ENCODE assay signal across 11 mouse cellular contexts in the genomic region with DNA sequence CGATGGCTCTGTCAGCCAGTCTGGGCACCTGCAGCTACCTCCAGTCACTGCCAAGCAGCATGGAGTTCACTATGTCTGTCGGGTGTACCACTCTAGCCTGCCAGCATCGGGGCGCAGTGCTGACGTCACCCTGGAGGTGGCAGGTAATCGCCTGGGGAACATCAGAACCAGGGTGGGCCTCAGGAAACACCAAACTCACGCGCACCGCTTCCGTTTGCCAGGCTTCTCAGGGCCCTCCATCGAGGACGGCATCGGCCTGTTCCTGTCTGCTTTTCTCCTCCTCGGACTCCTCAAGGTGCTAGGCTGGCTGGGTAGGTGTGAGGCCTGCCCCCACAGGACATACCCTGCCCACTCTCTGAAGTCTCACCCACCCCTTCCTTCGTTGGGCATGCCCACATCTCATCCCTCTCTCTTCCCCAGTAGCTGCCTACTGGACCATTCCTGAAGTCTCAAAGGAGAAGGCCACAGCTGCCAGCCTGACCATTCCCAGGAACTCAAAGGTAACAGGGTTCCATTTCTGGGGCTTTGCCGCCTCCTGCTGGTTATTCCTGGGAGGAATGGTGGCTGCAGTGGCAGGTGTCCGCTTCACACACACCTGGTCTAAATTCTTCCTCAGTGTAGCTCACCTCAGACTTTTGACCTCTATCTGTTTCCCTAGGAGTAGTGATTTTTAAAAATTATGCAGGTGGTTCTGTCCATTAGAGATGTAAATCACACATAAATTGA. TPM values are rescaled to one million over a fixed set of nuclear protein-coding genes. Genes with fewer than 3 reads are reported as not detected.
A peak's percentile ranks its signal among the peaks of the same experiment; 100 is the strongest.
DNase-seq lines count a peak whose midpoint lies in the region; ATAC-seq and TF ChIP-seq lines count a peak whose summit lies in the region.
"Had no signal": no experiment of that assay in that cellular context is flagged by ENCODE, and none has a peak within 500 bp of the region (broad histone marks: within the 10 kb centered on the region; RNA-seq: fewer than 3 reads in every experiment).

No protein-coding gene starts in this region.

- H3K27me3 ChIP-seq in forebrain, postnatal 0 days (ENCODE audit: insufficient read depth, low read length) = no peaks in the 10 kb centered on the region
- H3K27me3 ChIP-seq in forebrain, embryonic 14.5 days (replicated peaks; ENCODE audit: control insufficient read depth, insufficient read depth, low read length) = no peaks in the 10 kb centered on the region
- H3K27me3 ChIP-seq in liver, embryonic 12.5 days (replicated peaks) = no peaks in the 10 kb centered on the region
- H3K27me3 ChIP-seq in CH12.LX (replicated peaks) = no peaks in the 10 kb centered on the region
- H3K27me3 ChIP-seq: neural tube, embryonic 13.5 days had no signal

- no peak for TF ChIP-seq POLR2A in CH12.LX (IDR thresholded peaks at IDR 0.05; ENCODE audit: low read depth, low read length)

- no peak overlapping the region for H3K4me2 ChIP-seq in forebrain, postnatal 0 days (ENCODE audit: low read depth)
- H3K4me2 ChIP-seq in forebrain, embryonic 14.5 days (ENCODE audit: low read length) = no peak overlapping the region
- H3K4me2 ChIP-seq in liver, embryonic 12.5 days = no peak overlapping the region
- no peak overlapping the region for H3K4me2 ChIP-seq in CH12.LX (ENCODE audit: insufficient read depth, low read depth, poor library complexity, severe bottlenecking)
- H3K4me2 ChIP-seq: neural tube, embryonic 13.5 days had no signal

- no peak overlapping the region for H3K27ac ChIP-seq in forebrain, postnatal 0 days (ENCODE audit: low read depth, low read length)
- H3K27ac ChIP-seq in forebrain, embryonic 14.5 days (ENCODE audit: low read depth, low read length) = no peak overlapping the region
- H3K27ac ChIP-seq in liver, embryonic 12.5 days = no peak overlapping the region
- H3K27ac ChIP-seq in CH12.LX (ENCODE audit: insufficient read depth, low read depth) = no peak overlapping the region
- H3K27ac ChIP-seq: neural tube, embryonic 13.5 days had no signal

- H3K9ac ChIP-seq in forebrain, postnatal 0 days = no peak overlapping the region
- no peak overlapping the region for H3K9ac ChIP-seq in forebrain, embryonic 14.5 days (ENCODE audit: low read length)
- H3K9ac ChIP-seq in liver, embryonic 12.5 days = no peak overlapping the region
- no peak overlapping the region for H3K9ac ChIP-seq in CH12.LX (ENCODE audit: insufficient read depth, low read depth)
- H3K9ac ChIP-seq: neural tube, embryonic 13.5 days had no signal

- H3K36me3 ChIP-seq in forebrain, postnatal 0 days (ENCODE audit: insufficient read depth) = 0 out of 2 replicates have a peak, but pooled peaks cover 5% of the 10 kb centered on the region
- peaks cover 5% of the 10 kb centered on the region; the same call in 1 of the 2 replicates for H3K36me3 ChIP-seq in forebrain, embryonic 14.5 days (ENCODE audit: control insufficient read depth, insufficient read depth, low read length)
- H3K36me3 ChIP-seq in liver, embryonic 12.5 days = peaks cover 30% of the 10 kb centered on the region
- H3K36me3 ChIP-seq in CH12.LX (replicated peaks in 1 of 2; ENCODE audit: control insufficient read depth in 1 of 2, insufficient read depth in 1 of 2, low read length in 1 of 2) = peaks cover 60 to 72% of the 10 kb centered on the region in 2 experiments

- DNase-seq in forebrain, postnatal 0 days = no peak
- no peak for DNase-seq in forebrain, embryonic 14.5 days (ENCODE audit: low spot score)
- DNase-seq in liver (peak; percentile 52), CH12.LX (ENCODE audit: extremely low read depth) (no peak)
- DNase-seq in induced T-regulatory cell, adult 2 months (ENCODE audit: low read depth) = peak; percentile 61
- no peak for DNase-seq in right cerebral cortex, postnatal 25 days
- DNase-seq in frontal cortex, postnatal 10 days (ENCODE audit: low spot score in 2 of 2) = no peak
- DNase-seq: heart, postnatal 36 days; layer of hippocampus, postnatal 36 days had no signal

- in situ Hi-C loops in CH12.LX (cut with MboI; ENCODE audit: low pct_ligation_motif_present, low pct_unique_long_range_greater_than_20kb, low sequenced_read_pairs) = no loop called here

- peaks cover 3% of the 10 kb centered on the region; the same call in 1 of the 2 replicates for H3K4me1 ChIP-seq in forebrain, postnatal 0 days (ENCODE audit: insufficient read depth)
- peaks cover 12% of the 10 kb centered on the region for H3K4me1 ChIP-seq in forebrain, embryonic 14.5 days (ENCODE audit: control insufficient read depth, insufficient read depth, low read length)
- peaks cover 66% of the 10 kb centered on the region for H3K4me1 ChIP-seq in liver, embryonic 12.5 days
- H3K4me1 ChIP-seq in CH12.LX (ENCODE audit: control insufficient read depth in 1 of 2, insufficient read depth in 2 of 2) = peaks cover 6 to 21% of the 10 kb centered on the region in 2 experiments

- WGBS in forebrain, postnatal 0 days = 75% methylated on average over 17 of the region's 17 CpGs
- 78% methylated on average over 17 of the region's 17 CpGs for WGBS in forebrain, embryonic 14.5 days
- WGBS in liver, embryonic 12.5 days (ENCODE audit: insufficient replicate concordance) = 72% methylated on average over 17 of the region's 17 CpGs

- peak; percentile 25; the same call in 1 of the 2 replicates for TF ChIP-seq CTCF in forebrain, postnatal 0 days (IDR thresholded peaks at IDR 0.05; ENCODE audit: low read depth)
- peak in 1 of 2 experiments; percentile 61; a peak in 2 of 4 replicates for TF ChIP-seq CTCF in CH12.LX (conservative IDR thresholded peaks at IDR 0.05 in 1 of 2, IDR thresholded peaks at IDR 0.05 in 1 of 2; ENCODE audit: low read depth in 2 of 2, low read length in 2 of 2)

- TF ChIP-seq RAD21 in CH12.LX (IDR thresholded peaks at IDR 0.05; ENCODE audit: low read depth, low read length) = peak; percentile 59

- dilution Hi-C loops in CH12.LX (cut with MboI; ENCODE audit: extremely low pct_ligation_motif_present, extremely low pct_unique_long_range_greater_than_20kb, low sequenced_read_pairs) = no loop called here

- H3K79me2 ChIP-seq in CH12.LX (replicated peaks; ENCODE audit: control insufficient read depth, extremely low read depth, insufficient read depth, poor library complexity, severe bottlenecking) = peaks cover 16% of the 10 kb centered on the region

- H3K9me3 ChIP-seq in forebrain, postnatal 0 days (ENCODE audit: low read length) = no peaks in the 10 kb centered on the region
- H3K9me3 ChIP-seq in forebrain, embryonic 14.5 days (replicated peaks; ENCODE audit: control insufficient read depth, low read length) = no peaks in the 10 kb centered on the region
- H3K9me3 ChIP-seq in liver, embryonic 12.5 days (replicated peaks) = no peaks in the 10 kb centered on the region
- peaks cover 3% of the 10 kb centered on the region for H3K9me3 ChIP-seq in CH12.LX (replicated peaks; ENCODE audit: low read length)
- H3K9me3 ChIP-seq: neural tube, embryonic 13.5 days had no signal

- TF ChIP-seq EP300 in CH12.LX (IDR thresholded peaks at IDR 0.05; ENCODE audit: low read length) = no peak

- ATAC-seq in forebrain, postnatal 0 days = no peak
- no peak for ATAC-seq in forebrain, embryonic 14.5 days
- ATAC-seq in liver, embryonic 12.5 days = no peak

- H3K4me3 ChIP-seq in forebrain, postnatal 0 days (ENCODE audit: low read depth, low read length) = no peak overlapping the region
- H3K4me3 ChIP-seq in forebrain, embryonic 14.5 days (ENCODE audit: low read depth, low read length) = no peak overlapping the region
- no peak overlapping the region for H3K4me3 ChIP-seq in liver, embryonic 12.5 days
- no peak overlapping the region for H3K4me3 ChIP-seq in CH12.LX (replicated peaks in 1 of 3; ENCODE audit: low read depth in 2 of 3, low read length in 2 of 3, poor library complexity in 1 of 3)
- H3K4me3 ChIP-seq: neural tube, embryonic 13.5 days had no signal

RNA-seq across cellular contexts. Expression of a gene that starts 3.0 kb away (rescaled TPM):
- total RNA-seq in forebrain, postnatal 0 days (2014; rRNA removed) = 75.7 and 76.3 TPM in 2 replicates
- polyA plus RNA-seq in forebrain, postnatal 0 days (2015; fragmentation: Nextera tagmentation; extraction: Ambion mirVana) = 24.1 and 27.1 TPM in 2 replicates
- 27.2 and 36.0 TPM in 2 replicates for polyA plus RNA-seq in forebrain, embryonic 14.5 days (2014; fragmentation: Nextera tagmentation; extraction: Ambion mirVana)
- 17.3 and 18.4 TPM in 2 replicates for polyA plus RNA-seq in liver, embryonic 12.5 days (2016; fragmentation: Nextera tagmentation; extraction: Ambion mirVana)
- total RNA-seq in CH12.LX (2012; rRNA removed) (23.0 and 25.6 TPM in 2 replicates), CH12.LX (2014; rRNA removed) (20.1 and 20.4 TPM in 2 replicates)
- 29.1 and 31.8 TPM in 2 replicates for polyA plus RNA-seq in CH12.LX (2012; ENCODE audit: insufficient read length, low read depth)

RNA-seq across cellular contexts. Expression of a gene that starts 10.7 kb away (rescaled TPM):
- total RNA-seq in forebrain, postnatal 0 days (2014; rRNA removed) = 34.4 and 44.0 TPM in 2 replicates
- polyA plus RNA-seq in forebrain, postnatal 0 days (2015; fragmentation: Nextera tagmentation; extraction: Ambion mirVana) = 20.4 and 22.3 TPM in 2 replicates
- 12.3 and 12.6 TPM in 2 replicates for polyA plus RNA-seq in forebrain, embryonic 14.5 days (2014; fragmentation: Nextera tagmentation; extraction: Ambion mirVana)
- 13.6 and 14.8 TPM in 2 replicates for polyA plus RNA-seq in liver, embryonic 12.5 days (2016; fragmentation: Nextera tagmentation; extraction: Ambion mirVana)
- total RNA-seq in CH12.LX (2012; rRNA removed) = 21.2 and 23.5 TPM in 2 replicates
- total RNA-seq in CH12.LX (2014; rRNA removed) = 11.7 and 12.1 TPM in 2 replicates
- polyA plus RNA-seq in CH12.LX (2012; ENCODE audit: insufficient read length, low read depth) = 20.2 and 20.3 TPM in 2 replicates

RNA-seq across cellular contexts. Expression of a gene that starts 10.7 kb away (rescaled TPM):
- 27.2 and 36.0 TPM in 2 replicates for total RNA-seq in forebrain, postnatal 0 days (2014; rRNA removed)
- polyA plus RNA-seq in forebrain, postnatal 0 days (2015; fragmentation: Nextera tagmentation; extraction: Ambion mirVana) = 25.0 and 26.2 TPM in 2 replicates
- polyA plus RNA-seq in forebrain, embryonic 14.5 days (2014; fragmentation: Nextera tagmentation; extraction: Ambion mirVana) = 14.1 and 17.7 TPM in 2 replicates
- 29.4 and 30.1 TPM in 2 replicates for polyA plus RNA-seq in liver, embryonic 12.5 days (2016; fragmentation: Nextera tagmentation; extraction: Ambion mirVana)
- total RNA-seq in CH12.LX (2012; rRNA removed) (114 and 134 TPM in 2 replicates), CH12.LX (2014; rRNA removed) (44.3 and 45.3 TPM in 2 replicates)
- polyA plus RNA-seq in CH12.LX (2012; ENCODE audit: insufficient read length, low read depth) = 96.7 and 116 TPM in 2 replicates

RNA-seq across cellular contexts. Expression of a gene that starts 13.8 kb away (rescaled TPM):
- total RNA-seq in forebrain, postnatal 0 days (2014; rRNA removed) = 57.0 and 78.4 TPM in 2 replicates
- polyA plus RNA-seq in forebrain, postnatal 0 days (2015; fragmentation: Nextera tagmentation; extraction: Ambion mirVana) = 173 and 185 TPM in 2 replicates
- polyA plus RNA-seq in forebrain, embryonic 14.5 days (2014; fragmentation: Nextera tagmentation; extraction: Ambion mirVana) = 185 and 192 TPM in 2 replicates
- polyA plus RNA-seq in liver, embryonic 12.5 days (2016; fragmentation: Nextera tagmentation; extraction: Ambion mirVana) = 164 and 177 TPM in 2 replicates
- 140 and 157 TPM in 2 replicates for total RNA-seq in CH12.LX (2012; rRNA removed)
- total RNA-seq in CH12.LX (2014; rRNA removed) = 92.3 and 109 TPM in 2 replicates
- 109 and 149 TPM in 2 replicates for polyA plus RNA-seq in CH12.LX (2012; ENCODE audit: insufficient read length, low read depth)

RNA-seq across cellular contexts. Expression of a gene that starts 14.1 kb away (rescaled TPM):
- 18.9 and 21.9 TPM in 2 replicates for total RNA-seq in forebrain, postnatal 0 days (2014; rRNA removed)
- polyA plus RNA-seq in forebrain, postnatal 0 days (2015; fragmentation: Nextera tagmentation; extraction: Ambion mirVana) = 15.9 and 23.2 TPM in 2 replicates
- 10.5 and 14.6 TPM in 2 replicates for polyA plus RNA-seq in forebrain, embryonic 14.5 days (2014; fragmentation: Nextera tagmentation; extraction: Ambion mirVana)
- polyA plus RNA-seq in liver, embryonic 12.5 days (2016; fragmentation: Nextera tagmentation; extraction: Ambion mirVana) = 49.4 and 52.7 TPM in 2 replicates
- total RNA-seq in CH12.LX (2012; rRNA removed) (49.7 and 64.5 TPM in 2 replicates), CH12.LX (2014; rRNA removed) (36.8 and 39.8 TPM in 2 replicates)
- polyA plus RNA-seq in CH12.LX (2012; ENCODE audit: insufficient read length, low read depth) = 69.4 and 72.4 TPM in 2 replicates

Comparison
In these comparisons a context has a peak if more than half of its experiments do, and no peak if none do; other contexts are left out.
1. DNase-seq: peak in liver (single experiment) and induced T-regulatory cell, adult 2 months (single experiment); none in forebrain, postnatal 0 days (single experiment), forebrain, embryonic 14.5 days (single experiment), CH12.LX (single experiment), right cerebral cortex, postnatal 25 days (single experiment) and frontal cortex, postnatal 10 days (0 of 2).